Mouse (Mus musculus): ENCODE results near the gene Taz.
A peak's percentile ranks its signal among the peaks of the same experiment; 100 is the strongest.

DNA sequence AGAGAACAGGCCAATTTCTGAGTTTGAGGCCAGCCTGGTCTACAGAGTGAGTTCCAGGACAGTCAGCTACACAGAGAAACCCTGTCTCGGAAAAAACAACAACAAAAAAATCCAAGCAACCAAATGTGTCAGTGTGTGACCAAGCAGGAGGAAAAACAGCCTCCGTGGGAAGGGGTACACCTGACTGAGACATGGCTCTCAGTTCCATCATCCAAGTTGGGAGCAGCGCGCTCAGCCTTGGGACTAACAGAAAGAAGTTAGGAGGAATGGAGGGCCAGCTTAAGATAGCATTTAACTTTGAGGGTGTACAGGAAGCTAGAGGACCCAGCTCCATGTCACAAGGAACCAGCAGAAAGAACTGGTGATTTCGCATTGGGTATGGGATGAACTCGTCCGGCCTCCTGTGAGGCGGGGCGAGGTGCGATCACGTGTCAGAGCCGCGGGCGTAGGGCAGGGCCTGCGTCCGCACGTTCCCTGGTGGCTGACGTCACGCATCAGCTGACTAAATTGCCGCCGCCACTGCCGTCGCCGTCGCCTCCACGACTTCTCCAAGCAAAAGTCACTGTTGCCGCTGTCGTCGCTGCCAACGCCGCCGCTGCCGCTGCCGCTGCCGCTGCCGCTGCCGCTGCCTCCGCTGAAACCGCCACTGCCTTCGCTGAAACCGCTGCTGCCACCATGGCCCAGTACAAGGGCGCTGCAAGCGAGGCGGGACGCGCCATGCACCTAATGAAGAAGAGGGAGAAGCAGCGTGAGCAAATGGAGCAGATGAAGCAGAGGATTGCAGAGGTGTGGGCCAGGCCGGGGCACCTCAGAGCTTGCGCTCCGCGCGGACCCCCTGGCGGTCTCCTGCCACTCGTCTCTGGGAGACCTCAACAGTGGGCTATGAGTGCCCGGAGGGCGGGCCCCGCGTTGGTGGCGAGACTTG is 31.1 kb downstream of the Taz start, which contains the start of gene Fam50a:
- TF ChIP-seq POLR2A (IDR thresholded peaks at IDR 0.05; ENCODE audit: low read depth, low read length) (peak; percentile 45), CTCF (conservative IDR thresholded peaks at IDR 0.05; ENCODE audit: insufficient read depth, insufficient read length, low read depth, low read length) (no peak)
